Mouse (Mus musculus) kidney, adult 9 months (tissue): Measurements from ENCODE around the gene Mettl5.

Experiments used
- DNase-seq: peaks from one replicate; pipeline ENCODE4 v3.0.0; 2022

Gene Mettl5

DNA sequence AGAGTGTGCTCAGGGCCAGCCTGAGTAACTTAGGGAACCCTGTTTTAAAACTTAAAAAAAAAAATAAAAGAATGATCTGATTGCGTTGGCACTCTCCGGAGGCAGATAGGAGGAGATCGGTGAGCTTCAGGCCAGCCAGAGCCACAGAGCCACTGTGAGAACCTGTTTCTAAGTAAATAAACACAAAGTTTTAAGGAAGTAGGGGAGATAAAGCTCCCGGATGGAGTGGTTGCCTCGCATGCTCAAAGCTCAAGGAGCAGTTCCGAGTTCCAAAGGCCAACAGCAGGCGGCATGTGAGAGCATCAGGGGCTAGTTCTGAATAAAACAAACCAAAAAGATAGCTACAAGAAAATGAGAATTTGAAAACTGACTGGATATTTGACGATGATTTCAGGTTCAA lies 29.0 kb downstream of the Mettl5 start:
- DNase-seq = peak; percentile 24

DNA sequence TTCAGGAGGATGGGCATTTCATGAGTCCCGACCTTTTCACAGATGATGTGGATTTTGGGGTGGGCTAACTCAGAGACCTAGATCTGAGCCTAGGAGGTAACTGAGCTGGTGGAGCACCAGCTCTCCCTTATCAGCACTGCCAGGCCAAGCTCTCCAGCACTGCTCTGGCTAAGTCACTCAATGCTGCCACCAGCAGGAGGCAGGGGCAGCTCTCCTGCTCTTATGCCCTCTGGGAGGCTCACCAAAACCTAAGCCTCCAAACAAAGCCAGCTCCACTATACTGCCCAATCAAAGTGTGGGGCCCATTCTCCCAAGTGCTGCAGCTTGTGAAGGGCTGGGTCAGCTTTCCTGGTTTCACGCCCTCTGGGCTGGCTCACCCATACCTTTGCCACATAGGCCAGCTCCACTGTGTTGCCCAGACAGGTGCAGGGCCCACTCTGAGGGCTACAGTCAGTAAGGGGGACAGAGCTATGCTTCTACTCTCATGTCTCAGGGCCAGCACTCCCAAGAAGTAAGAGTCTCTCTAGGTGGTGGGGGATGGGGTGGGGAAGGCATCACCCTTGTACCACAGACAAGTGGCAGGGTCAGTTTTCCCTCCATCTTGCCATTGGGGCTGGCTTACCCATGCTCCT lies 33.9 kb downstream of the Mettl5 start:
- DNase-seq = no peak

DNA sequence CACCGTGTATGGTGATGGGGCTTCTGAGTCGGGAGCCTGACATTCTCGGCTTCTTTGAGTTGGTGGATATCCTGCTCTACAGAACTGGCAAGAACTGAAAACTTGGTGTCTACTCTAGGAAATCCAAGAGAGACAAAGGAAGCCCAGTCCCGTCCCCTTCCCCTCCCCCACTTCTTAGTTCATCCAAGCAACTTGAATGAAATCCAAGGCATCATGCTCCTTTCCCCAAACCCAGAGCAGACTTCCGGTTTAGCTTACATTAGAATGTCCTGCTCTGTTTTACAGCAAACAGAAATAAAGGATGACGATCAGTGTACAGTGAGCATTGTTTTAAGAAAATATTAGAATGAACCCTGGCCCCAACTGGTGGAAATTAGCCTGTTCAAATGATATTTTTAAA lies 36.2 kb downstream of the Mettl5 start:
- peak; percentile 26 for DNase-seq

DNA sequence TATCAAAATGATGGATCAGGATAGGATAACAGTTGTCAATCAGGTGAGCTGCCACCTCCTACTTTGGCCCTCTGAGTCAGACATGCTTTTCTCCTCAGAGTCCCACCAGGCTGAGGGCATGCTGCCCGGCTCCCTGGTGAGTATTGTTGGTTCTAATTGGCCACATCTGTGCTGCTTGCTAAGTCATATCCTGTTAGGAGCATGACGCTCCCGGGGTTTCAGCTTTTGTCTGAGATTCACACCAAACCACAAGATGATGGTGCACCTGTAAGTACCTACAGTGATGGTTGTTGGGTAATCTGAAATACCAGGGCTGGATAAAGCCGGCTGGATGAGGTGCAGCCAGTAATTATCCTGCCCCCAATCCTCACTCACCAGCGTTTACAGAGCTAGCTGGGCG lies 45.2 kb downstream of the Mettl5 start:
- no peak for DNase-seq

DNA sequence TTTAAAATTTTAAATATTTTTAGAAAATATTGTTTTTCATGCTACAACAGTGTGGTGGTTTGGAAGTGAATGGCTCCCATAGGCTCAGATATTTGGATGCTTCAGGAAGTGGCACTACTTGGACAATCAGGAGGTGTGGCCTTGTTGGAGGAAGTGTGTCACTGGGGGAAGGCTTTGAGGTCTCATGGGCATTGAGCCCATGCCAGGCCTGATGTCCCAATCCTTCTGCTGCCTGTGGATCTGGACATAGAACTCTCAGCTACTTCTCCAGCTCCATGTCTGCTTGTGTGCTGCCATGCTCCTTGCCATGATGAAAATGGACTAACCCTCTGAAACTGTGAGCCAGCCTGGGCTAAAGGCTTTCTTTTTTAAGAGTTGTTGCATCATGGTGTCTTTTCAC lies 46.7 kb downstream of the Mettl5 start:
- DNase-seq = no peak

DNA sequence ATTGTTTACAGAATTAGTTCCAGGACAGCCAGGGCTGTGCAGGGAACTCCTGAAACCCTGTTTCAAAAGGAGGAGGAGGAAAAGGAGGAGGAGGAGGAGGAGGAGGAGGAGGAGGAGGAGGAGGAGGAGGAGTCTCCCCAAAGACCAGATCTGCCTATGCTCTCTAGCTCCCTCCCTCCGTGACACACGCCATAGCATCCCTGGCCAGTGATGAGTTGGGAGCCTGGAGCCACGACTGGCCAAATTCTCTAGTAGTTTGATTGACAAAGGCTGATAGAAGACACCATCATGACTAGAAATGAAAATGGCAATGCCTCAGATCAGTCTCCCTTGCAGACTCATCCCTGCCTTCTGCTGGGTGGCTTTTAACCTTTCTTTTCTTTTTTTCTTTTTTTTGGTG lies 47.4 kb downstream of the Mettl5 start:
- no peak for DNase-seq

DNA sequence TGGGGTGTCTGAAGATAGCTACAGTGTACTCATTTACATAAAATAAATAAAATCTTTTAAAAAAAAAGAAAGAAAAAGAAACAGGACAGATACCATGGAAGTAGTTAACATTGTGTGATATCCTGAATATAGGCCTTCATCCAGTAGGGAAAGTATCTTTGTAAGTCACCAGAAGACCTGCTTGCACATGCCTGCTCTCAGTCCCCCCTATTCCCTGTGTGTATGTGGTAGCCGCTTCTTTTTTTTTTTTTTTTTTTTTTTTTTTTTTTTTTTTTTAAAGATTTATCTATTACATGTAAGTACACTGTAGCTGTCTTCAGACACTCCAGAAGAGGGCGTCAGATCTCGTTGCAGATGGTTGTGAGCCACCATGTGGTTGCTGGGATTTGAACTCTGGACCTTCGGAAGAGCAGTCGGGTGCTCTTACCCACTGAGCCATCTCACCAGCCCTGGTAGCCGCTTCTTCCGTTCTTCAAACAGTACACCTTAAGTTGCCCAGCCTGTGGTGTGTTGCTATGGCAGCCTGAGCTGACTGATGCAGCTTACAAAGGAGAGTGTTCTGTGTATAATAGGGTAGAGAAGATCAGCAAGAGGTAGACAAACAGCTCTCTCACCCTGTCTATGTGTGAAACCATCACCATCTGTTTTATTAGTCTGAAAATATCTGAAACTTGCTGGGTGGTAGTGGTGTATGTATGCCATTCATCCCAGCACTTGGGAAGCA lies 48.0 kb downstream of the Mettl5 start:
- no peak for DNase-seq

DNA sequence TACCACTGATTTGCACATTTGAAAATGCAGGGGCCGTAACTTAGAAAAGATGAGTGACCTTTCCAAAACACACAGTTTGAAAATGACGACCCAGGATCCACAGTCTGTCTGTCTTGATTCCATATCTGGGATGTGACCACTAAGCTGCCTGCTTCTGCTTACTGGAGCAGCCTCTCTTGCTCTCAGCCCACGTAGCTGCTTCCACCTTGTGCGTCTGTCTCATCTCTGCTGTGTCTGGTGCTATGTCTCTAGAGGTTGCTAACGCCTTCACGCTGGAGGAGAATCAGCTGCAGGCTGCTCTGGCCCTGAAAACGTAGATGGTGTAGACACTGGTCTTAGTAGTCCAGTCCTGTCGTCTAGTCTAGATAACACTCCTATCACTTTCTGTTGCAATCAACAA lies 55.3 kb downstream of the Mettl5 start:
- DNase-seq = no peak

DNA sequence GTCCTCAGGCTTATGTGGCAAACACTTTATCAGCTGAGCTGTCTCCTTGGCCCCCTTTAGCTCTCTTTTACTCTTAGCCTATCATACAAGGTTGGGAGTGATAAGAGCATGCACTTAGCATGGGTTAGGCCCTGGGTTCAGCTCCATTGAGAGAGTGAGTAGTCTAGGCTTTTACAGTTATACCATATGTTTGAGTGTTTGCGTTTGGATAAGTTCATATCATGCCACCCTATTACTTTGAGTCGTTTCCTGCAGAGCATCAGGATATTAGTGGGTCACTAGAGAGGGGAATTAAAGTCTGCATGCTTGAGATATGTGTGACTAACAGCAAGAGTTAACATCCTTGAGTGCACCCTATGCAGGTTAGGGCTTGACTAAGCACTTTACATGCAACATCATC lies 55.7 kb downstream of the Mettl5 start:
- DNase-seq = no peak

DNA sequence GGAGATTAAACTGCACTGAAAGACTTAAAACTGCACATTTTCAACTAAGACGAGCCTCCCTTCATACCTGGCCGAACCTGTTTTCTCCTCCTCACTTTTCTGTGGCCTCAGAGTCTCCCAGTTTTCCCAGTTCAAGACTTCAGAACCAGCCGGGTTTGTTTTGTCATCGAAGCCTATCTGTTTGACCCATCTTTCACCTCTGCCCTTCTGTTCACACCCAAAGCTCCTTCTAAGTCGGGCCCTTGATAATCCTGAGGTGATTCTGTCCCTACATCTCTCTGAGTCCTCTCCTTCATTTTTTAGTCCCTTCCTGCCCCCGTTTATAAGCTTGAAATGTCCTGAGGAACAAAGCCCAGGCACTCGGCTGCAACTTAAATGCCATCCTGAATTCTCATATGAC lies 57.4 kb downstream of the Mettl5 start:
- no peak for DNase-seq

DNA sequence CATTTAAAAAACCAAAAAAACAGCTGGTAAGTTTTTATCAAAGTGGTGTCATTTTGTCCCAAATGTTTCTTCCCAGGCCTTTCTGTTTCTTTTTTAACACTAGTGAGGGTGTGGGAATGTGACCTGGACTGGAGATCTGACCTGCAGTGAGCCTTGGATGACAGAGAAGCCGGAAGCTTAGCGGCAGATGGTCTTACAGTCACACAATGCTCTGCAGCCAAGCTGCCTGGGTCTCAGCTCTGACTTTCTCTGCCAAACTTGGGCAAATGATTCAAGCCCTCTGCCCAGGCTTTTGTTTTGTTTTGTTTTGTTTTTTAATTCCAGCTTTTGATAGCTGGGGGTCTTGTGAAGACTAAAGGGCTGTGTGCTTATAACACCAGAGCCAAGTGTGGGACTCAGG lies 59.0 kb downstream of the Mettl5 start:
- DNase-seq = peak; percentile 14

DNA sequence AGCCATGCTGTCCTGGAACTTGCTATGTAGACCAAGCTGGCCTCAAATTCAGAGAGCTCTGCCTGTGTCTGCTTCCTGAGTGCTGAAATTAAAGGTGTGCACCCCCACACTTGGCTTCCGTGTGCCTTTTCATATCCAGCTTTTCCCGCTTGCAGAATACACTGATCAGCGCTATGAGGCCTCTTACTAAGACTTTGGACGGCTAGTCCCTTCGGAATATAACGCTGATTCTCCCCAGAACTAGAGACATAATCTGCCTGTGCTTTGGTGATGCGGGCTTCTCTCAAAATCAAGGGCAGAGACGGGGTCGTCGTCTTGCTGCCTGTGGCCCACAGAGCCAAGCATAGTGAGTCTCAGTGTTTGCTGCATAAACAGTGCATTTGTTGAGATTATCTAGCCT lies 59.5 kb downstream of the Mettl5 start:
- no peak for DNase-seq

DNA sequence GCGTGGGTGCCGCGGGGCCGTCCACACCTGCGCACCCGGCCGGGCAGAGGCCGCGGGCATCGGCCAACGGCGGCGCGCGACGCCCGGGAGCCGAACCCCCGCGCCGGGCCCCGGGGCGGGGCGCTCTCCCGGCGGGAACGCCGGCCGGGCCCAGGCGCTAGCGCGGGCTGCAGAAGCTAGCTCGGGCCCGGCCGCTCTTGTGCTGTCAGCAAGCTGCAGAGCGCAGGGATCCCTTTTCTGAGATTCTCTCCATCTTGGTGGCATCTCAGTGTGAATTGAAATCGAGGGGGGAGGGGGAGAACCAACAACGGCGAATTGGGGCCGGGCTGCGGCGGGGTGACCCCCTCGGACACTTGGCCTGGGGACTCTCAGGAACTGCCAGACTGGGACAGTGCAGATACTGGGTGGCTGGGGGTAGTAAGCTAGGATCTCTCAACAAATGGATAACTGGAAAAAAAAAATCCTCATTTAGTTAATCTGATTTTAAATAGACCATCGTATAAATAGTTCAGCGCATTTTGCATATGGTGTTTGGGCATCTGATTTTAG lies 62.2 kb downstream of the Mettl5 start:
- DNase-seq = no peak

DNA sequence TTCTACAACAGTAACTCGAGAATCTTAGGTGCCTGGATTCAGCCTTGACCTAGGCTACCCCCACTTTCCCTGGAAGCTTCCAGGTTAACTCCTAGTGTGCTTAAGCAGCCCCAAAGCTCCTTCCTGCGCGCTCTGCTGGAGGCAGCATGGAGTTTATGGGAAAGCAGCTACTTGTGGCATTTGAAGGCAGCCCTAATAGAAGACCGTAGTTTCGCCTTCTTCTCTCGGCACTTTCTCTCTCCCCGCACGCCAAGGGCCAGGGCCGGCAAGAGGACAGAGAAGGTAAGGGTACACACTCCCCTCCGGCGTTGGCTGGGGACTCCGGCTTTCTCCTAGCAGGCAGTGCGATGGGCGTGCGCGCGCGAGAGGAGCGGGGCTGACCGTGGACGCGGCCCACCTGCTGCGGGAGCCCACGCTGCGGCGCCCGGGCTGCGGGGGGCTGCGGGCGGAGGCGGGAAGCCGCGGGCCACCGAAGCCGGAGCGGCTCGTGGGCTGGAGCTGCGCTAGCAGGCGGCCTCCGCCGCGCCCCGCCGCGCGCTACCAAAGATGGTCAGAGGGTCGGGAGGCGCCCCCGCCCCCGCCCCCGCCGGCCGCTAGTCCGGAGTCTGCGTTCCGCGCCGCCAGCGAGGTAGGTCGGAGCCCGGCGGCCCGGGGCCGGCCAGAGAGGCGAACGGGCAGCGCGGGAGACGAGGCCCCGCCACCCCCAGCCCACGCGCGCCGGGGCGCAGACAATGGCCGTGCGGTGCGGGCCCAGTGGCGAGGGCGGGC lies 62.9 kb downstream of the Mettl5 start:
- DNase-seq = peak; percentile 14

DNA sequence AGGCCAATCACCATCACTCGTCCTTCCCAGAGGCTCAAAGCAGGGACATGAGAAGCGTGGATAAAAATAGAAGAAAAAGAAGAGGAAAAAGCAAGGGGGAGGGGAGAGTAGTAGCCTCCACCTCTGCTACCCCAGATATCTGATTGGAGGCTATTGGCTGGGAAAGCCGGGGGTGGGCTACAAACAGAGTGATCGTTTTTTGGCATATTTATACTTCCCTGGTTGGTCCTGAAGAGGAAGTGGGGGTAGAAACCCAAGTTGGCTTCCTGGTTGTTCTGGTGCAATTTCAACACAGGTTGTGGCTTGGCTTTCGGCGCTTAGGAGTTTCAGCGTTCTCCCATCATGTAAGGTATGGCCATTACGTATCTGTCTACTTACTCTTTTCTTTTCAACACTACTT lies 63.7 kb downstream of the Mettl5 start, which contains the start of gene Klhl23:
Klhl23 (plus strand) TSS at position 234 of the 400 bp plus-strand sequence.
- no peak for DNase-seq
